Mouse (Mus musculus) lung, adult 18-20 months (tissue): ENCODE data around the gene Dlx5.

Source experiments
- DNase-seq, 2 experiments: peaks; one replicate each; pipeline ENCODE4 v3.0.0; 2022; ENCODE audit warnings: mixed read lengths in 2 of 2

Gene Dlx5

DNA sequence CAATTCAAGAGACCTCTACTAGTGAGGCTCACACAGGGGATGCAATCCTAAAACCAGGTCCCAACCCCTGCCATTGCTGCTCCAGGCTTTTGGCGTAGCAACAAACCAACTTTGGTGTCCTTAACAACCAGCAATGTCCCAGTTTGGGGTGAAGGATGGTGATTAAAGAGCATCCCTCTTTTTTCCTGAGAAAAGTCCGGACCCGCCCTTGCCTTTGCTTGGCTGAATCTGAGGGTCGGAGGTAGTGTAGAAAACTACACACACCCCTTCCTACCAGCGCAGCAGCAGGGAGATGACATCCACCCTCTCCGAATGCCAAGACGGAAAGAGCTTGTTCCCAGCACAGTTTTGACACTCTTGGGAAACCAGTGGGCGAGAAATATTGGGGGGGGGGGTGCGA, 6.2 kb downstream of the Dlx5 start:
- no peak for DNase-seq

DNA sequence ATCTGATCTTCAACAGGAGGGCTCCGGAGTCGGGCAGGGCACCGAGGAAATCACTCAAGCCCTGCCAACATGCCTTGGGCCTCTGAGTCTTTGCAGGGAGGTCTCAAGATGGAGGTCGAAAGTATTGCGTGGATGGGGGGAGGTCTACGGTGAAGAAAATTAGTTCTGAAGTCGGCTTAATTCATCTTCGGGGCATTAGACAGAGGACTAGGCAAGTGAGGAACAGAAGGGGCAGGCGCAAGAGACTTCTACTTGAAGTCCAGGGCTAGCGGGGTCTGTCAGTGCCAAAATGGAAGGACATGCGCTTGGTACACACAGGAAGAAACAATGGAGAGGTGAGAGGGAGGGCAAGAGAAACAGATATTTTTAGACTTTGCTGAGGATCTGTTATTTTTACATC, 6.7 kb downstream of the Dlx5 start:
- no peak for DNase-seq

DNA sequence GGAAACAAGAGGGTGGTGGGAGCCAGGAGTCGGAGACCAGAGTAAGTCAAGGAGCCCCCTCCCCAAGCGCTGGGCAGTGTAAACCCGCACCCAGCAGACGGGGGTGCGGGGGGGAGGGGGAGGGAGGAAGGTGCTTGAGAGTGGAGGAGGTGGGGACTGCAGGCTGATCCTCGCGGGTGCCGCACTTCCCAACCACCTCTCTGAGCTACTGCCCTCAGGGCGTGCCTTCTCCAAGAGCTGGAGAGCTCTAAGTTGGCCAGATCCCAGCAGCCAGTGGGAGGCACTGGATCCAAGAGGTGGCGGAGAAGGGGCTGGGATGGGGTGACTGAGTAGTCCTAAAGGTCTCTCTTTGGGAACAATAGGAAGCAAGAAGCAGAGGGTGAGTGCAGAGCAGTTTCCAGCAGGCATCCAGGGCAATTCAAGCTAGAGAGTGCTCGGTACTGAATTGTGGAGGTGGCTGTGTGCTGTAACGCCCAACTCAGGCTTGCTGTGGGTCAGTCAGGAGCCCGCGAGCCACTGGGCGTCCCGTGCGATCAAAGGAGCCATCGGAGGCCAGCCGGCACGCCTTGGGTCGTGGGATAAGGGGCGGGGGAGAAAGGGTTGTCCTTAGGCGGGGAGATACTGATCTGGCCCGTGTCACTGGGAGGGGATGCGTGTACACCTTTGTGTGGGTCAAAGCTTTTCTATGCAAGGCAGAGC, 7.7 kb downstream of the Dlx5 start:
- no peak for DNase-seq

DNA sequence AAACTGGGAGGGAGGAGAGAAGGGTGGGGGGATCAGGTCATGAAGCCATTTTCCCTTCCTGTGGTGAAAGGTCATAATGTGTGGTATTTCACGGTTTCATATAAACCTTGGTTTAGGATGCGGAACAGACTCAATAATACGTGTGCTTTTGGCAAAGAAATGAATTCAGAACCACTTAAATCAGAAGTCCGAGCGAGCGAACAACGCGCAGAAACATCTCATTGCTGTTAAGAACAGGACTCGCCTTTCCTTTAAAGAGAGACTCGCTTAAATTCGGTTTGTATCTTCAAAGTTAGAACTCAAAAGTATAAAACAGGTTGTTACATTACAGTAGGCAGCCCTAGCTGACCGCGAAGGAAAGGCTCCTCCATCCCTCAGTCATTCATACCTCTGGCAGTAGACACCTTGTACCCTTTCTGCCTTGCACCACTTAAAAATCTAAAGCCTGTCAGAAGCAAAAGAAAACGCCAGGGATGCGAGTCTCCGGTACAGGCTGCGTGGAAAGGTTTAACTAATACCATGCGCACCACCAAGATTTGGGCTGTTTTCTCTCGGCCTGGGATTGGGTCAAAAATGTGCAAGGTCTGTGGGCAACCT, 8.3 kb downstream of the Dlx5 start:
- DNase-seq, result no peak

DNA sequence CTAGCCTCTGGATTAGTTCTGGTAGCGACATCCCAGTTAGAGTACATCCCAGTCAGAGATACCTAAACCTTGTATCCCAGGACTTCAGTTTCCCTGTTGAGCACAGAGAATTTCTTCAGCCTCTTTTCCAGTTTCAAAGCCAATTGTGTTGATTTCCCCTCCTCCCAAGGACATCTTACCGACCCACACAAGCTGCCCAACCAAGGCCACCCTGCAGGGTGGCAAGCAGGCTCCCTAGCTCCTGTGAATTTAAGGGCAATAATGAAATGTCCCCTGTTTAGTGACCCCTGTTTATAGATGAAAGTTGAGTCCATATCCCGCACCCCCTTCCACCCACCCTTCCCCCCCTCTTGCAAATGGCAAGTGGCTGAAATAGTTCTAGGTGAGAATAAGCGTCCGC, 9.0 kb downstream of the Dlx5 start:
- DNase-seq, result no peak

DNA sequence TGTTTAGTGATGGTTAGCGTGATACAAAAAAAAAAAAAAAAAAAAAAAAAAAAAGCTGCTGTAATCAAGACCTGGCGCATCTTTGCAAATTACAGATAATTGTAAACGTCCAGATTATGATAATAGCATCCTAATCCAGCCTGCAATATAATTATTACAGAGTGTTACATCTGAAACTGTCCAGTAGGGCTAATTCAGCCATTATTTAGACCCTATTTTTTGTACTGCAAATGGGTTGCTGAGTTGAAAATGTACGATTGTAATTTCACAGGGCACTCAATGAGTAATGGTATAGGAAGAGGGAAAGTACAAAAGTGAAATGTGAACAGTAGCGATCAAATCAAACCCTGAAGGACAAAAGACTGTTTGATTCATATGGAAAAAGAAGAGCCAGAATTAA, 10.2 kb downstream of the Dlx5 start:
- no peak for DNase-seq

DNA sequence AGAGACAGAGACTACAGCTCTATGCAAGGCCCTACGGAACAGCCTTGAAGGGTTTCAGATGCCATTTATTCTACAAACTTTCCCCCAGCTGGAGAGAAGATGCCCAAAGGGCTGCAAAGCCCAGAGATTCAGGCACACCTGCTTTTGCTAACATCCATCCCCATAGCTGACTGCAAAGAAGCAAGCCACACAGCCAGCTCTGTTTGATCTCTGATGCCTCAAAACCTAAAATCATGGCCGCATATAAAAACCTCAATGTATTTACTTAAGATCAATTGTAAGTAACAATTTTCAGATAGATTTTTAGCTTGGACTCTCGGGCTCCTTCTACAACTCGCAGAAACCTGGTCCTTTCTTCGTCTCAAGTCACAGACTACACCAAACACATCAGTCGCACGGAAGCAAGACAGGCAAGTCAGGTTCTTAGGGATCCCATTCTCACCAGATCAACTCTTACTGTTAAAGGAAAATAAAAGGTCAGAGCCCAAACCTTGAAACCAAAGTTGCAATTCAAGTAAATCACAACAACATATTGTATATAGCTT, 10.9 kb downstream of the Dlx5 start:
- DNase-seq, result no peak

DNA sequence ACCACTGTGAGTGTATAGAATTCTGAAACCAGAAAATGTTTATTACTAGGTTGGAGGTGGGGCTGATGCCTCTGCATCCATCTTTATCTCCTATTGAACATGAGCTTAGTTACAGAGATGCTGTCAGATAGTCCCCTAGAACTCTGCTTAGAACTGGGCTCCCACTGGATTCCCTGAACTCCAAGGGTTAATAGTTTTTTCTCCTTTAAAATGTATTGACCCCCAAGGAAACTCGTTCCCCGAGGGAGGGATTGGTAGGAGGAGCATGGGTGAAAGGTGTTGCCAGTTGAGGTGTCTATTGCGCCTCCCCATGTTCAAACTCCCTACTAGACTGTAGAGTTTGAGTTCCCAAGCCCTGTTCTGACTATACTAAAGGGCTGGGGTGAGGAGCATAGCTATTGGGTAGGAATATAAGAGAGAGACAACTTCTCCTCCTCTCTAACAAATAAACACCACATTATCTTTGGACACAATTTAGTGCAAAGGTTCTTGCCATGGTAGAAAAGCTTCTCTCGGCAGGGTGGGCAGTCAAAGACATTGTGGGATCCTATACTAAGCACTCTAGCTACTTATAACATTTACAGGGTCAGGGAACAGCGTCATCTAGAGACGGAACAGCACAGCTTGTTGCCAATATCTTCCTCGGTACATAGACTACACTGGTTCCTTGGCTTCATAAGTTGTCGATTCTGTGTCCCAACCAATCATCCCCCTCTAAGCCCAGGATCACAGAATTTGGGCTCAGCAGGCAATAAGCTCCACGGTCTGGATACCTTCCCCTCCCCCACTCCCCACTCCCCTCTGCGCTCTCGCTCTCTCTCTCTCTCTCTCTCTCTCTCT, 11.7 kb downstream of the Dlx5 start:
- DNase-seq, result no peak

DNA sequence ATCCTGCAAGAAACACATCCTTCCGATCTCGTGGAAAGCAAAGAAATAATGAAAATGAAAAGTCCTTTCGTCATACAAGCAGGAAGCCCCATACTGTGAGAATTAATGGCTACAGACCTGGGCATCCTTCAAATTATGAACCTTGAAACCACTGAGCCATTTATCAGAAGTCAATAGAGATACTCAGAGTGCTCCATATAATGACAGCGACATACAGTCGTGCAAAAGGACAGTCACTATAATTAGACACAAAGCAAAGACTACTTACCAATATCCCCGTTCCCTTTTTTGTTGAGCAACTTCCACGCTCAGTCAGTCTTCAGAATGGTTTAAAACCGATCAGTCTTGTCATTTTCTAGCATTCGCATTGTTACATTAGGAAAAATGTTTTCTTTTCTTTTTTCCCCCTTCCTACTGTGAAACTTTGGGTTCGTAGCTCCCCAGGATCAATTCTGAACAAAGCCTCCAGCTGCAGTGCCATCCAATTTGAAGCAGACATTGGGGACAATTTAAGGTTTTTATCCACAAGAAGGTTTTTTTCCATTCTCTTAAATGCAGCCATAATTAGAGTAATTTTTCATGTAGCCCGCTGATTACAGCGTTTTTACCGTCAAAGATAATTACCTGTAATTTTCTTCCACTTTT, 12.7 kb downstream of the Dlx5 start:
- DNase-seq, result no peak

DNA sequence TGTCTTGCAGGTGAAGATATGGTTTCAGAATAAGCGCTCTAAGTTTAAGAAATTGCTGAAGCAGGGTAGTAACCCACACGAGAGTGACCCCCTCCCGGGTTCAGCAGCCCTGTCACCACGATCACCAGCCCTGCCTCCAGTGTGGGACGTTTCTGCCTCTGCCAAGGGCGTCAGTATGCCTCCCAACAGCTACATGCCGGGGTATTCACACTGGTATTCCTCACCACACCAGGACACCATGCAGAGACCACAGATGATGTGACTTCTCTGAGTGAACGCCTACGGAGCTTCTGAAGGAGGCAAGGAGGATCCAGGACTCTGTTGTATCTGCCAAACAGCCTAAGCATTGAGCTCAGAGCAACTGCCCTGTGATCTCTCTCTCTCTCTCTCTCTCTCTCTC, 14.9 kb downstream of the Dlx5 start:
- no peak for DNase-seq

DNA sequence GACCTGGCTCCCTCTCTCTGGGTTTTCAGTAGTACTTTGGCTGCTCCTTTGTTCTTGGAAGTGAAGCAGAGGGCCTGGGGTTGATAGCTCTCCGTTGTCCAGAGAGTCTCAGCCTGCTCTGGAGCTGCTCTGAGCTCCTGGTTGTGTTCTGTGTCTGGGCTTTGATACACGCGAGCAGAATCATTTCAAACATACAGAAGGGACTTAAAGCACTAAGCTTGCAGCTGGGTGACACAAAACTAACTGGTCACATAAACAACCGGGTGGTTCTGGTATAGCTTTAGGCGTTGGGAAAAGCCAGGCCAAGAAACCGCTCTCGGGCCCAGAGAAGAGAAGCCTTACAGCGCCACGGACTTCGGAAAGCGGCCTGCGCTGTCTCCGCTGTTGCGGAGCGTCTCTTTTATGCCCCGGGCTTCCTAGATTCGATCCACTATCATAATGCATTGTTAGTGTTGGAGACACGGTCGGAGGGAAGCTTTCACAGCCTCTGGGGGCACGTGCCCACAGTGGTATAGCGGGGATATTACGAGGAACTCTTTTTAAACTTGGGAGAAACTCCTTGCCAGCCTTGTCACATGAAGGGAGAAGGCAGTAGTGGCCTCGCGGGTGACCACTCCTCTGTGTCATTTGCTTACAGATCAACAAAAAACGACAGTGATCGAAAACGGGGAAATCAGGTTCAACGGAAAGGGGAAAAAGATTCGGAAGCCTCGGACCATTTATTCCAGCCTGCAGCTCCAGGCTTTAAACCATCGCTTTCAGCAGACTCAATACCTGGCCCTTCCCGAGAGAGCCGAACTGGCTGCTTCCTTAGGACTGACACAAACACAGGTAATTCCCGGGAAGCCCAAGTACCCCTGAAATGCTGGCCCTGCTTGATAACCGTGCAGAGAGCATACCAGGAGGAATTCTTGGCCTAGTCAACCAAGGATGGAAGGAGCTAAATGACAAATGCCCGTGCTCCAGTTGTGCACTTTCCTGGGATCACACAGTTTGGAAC, 17.1 kb downstream of the Dlx5 start:
- DNase-seq, result no peak

DNA sequence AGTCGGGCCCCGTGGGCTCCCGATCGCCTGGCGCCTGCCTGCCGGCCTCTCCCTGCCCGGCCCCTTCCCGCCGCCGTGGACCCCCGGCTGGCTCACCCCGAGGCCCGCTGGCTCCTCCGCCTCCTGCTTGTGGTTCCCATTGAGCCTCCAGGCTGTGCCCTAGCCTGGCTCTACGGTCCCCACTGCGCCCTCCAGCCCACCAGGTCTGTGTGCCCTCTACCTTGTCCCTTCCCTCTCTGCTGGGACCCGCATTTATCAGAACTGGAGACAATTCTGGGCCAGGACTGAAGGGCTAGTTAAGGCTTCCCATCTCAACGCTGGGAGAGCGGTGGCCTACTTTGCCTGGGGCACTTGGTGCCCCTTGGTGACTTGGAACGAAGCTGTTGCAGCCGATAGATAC, 17.9 kb downstream of the Dlx5 start:
- no peak for DNase-seq

DNA sequence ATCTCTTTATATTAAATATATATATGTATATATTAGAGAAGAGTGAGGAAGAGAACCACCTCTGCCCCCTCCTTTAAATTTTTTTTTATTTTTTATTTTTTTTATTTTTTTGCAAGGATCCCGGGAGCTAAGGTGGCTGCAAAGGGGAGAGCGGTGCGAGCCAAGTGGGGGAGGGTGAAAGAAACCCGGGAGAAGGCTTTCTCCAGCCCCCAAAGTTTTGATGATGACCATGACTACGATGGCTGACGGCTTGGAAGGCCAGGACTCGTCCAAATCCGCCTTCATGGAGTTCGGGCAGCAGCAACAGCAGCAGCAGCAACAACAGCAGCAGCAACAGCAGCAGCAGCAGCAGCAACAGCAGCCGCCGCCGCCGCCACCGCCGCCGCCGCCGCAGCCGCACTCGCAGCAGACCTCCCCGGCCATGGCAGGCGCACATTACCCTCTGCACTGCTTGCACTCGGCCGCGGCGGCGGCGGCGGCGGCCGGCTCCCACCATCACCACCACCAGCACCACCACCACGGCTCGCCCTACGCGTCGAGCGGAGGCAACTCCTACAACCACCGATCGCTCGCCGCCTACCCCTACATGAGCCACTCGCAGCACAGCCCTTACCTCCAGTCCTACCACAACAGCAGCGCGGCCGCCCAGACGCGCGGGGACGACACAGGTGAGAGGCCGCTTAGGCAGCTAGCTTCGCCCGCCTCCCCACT, 18.6 kb downstream of the Dlx5 start, which contains the start of gene Dlx6:
Gene Dlx6 (plus strand): TSS at position 175 of the 711 bp plus-strand sequence.
- DNase-seq, result no peak

DNA sequence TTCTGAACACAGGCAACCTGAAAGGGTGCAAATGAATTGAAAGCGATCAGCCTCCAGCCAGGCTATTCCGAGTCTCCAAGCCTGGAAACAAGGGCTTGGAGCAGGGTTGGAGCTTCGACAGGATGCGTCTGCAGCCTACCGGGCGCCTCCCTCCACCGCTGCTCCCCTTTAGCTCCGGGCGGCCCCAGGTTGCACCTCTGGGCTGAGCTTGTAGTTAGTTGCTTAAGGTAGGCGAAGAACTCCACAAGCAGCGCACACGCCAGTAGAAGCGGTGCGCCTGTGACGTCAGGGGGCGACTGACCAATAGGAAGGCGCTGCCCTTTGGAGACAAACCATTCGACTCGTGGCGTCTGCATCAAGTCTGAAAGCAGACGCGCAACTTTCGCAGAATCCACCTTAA, 19.3 kb downstream of the Dlx5 start:
- no peak for DNase-seq

DNA sequence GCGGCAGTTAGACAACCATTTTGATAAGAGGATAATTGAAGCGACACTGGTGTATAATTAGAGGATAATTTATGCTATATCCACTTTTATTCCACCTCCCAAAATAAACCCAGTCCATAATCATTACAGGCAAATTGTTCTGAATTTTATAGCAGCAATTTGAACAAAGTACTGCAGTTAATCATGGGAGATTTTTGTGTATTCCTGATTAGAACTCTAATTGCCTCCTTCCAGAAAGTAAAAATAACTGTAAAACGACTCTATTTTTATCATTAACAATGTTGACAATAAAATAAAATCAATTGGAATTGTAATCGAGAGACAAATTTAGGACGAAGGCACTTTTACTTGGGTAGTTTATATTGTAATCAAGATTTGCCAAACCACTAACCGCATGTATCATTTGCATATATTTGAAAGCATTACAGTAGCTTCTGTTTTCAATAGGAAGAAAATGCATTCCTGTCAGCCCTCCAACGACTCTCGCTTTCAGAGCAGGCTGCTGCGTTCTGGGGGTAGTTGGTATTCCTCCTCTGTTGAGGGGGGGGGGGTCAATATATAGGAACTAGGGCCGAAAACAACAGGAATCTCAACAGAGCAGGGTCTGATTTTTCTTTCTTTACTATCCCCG, 20.0 kb downstream of the Dlx5 start:
- DNase-seq, result no peak

DNA sequence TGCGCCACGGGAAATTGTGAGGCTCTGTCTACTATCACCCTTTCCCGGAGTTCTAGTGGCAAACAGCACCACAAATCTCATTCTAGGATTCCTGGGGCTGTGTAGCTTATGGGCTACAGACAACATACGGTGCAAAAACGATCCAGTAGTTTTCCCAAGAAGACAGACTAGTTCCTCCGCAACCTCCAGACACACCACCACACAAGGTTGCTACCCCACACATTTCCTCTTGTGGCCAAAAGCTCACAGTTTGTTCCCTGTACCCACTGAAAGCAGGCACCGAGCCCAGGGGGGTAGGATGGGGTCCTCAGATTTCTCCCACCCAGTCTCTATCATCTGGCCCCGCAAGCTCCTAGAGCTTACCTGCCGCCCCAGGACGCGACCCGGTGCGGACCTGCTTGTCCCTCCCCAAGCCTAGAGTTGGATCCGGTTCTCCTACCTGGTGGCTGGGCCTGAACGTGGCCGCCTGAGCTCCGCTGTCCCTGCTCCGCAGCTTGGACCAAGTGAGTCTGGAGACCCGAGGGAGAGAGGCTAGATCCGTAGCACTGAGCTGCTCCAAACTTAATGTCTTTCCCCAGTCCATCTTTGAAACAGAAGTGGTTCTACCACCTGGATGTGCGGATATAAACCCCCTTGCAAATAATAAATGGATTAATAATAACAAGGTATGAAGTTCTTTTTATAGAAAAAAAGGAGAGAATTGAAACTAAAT, 20.6 kb downstream of the Dlx5 start:
- no peak for DNase-seq

DNA sequence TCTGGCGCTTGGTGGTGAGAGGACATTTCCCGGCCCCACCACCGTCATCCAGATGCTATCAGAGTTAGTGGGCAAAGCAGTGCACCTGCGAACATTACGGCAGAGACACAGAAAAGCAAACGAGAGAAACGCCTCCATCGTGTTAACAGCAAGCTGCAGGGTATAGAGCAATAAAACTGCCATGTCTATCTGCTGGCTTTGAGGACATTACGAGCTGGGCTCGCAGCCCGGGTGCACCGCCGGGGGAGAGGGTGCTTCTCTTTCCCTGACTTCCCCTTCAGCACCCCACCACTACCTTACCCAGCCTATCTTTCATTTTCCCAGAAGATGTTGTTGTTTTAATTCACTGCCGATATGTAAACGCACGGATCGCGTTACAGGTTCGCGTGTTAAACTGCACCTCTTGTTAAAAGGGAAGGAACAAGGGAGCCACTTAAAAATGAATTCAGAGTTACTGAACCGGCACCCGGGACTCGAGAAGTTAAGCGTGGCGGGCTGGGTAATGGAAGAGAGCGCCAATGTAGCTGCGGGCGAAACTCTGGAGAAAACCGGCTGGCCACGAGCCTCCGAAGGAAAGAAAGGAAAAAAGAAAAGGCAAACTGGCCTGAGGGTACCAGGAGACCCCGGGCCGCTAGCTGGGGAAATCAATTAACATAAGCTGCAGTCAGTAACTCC, 21.3 kb downstream of the Dlx5 start:
- DNase-seq, result no peak

DNA sequence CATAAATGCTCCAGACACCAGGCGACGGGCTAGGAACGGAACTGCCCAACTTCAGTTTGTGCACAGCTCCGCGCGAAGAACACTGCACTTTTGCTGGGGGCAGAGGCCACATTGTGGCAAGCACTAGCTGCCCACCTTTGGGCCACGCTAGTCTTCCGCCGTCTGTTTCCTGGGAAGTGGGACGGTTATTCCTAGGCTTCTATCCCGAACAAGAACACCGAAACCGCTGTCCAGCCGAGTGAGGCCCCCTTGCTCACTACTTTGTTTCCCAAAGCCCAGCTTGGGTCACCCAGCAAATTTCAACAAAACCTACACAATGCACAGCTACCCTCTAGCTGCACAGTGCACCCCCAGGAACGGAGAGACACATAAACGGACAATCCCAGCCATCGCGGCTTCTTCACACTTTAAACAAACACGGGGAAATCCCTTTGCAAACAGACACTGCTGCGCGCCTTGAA, 21.9 kb downstream of the Dlx5 start:
- no peak for DNase-seq
